Mouse (Mus musculus): ENCODE measurements at regions not wholly inside any gene's neighbourhood (a gene's known extent, or its start where the extent isn't known, plus 50 kb on each side); places are given as distances from the start of the nearest gene placed in this dataset.
"Not testable (repeated sequence)": the region's sequence is repeated elsewhere in the genome, so short reads cannot be mapped to it uniquely, and the experiment has no call there.

DNA sequence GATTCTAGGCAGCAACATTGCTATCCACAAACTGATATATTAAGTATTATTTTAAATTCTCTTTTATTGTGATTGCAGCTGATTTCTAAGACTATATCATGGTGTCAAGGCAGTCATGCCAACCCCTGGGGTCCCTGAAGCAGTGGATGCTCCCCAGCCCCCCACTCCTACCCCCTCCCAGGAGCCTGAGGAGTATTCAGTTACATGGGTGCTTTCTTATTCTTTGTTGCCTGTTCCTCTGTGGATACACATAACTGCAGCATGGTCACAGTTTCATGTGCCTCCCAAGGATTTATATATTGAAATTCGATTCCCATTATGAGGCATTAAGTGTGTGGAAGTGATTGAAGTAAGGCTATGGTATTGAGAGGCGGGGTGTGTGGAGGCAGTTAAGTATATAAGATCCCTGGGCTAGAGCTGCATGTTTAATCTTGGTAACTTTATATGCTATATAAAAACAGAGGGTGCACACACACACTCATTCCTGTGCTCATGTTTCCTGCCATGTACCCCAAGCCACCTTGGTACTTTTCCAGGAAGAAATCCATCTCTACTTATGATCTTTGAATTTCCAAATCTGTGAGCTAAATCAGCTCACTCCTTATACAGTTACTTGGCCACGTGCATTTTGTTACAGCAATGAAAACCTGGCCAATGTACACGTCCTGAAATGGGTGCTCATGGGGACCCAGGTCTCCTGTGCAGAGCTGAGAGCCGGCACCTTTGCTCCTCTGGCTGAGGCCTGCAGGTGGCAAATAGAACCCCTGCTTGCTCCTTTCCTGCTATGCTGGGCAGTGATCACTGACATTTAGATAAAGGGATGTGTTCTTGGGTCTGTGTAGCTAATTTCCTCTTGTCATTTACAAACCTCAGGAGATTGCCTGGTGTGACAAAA is 259.0 kb downstream of the Nek10 start:
- DNase-seq (ENCODE audit: low spot score in 2 of 2): no peak

DNA sequence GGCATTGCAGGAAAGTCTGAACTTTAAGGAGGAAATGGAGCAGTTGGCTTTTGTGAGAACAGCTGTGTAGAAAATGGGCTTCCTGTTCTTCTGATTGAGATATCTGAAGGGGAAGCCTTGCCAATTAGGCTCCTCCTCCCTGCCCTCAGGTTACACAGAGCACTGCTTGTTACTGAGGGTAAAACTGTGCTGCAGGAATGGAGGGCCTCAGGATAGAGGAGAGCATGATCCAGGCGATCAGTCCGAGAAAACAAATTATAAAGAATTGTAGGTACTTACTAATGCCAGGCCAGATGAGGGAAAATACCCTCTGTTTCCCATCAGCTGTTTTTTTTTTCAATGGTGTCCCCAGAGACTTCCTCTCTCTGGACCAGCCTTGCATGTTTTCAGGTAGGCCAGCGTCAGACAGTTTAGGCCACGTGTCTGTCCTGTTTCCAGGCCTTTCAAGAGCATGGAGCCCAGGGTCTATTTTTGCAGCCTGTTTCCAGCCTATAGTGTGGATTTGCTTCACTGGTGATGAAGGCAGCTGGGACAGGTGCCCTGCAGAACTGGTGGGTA is 259.7 kb downstream of the Nek10 start:
- DNase-seq (ENCODE audit: low spot score in 2 of 2): no peak

DNA sequence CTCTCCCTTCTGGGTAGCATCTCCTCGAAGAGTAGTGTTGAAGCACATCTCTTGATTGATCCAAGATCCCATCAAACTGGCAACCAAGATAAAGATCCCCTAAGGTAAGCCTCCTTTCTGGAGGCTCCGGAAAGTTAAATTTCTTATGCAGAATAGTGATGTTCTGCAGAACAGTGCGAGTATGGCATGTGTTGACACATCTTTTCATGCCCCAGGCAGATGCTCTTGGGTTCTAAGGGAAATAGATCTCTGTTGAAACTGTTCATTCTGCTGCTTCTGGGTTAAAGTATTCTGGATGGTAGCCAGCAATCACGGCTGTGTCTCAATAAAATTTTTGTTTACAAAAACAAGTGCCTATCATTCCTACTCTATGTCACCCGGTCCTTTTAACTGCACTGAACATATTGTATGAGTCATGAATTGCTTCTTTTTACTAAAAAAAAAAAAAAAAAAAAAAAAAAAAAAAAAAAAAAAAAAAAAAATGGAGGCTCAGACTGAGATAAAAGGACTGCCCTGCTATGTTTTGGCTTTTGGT is 261.8 kb downstream of the Nek10 start:
- DNase-seq (ENCODE audit: low spot score in 2 of 2): peak in 1 of 2 experiments; percentile 11

GRCm38 (mm10) chr14:15075877-15076276 is 272.7 kb downstream of the Nek10 start:
- DNase-seq (ENCODE audit: low spot score in 2 of 2): no peak

GRCm38 (mm10) chr14:15082889-15083288 is 279.7 kb downstream of the Nek10 start:
- no peak for DNase-seq (ENCODE audit: low spot score in 2 of 2)

DNA sequence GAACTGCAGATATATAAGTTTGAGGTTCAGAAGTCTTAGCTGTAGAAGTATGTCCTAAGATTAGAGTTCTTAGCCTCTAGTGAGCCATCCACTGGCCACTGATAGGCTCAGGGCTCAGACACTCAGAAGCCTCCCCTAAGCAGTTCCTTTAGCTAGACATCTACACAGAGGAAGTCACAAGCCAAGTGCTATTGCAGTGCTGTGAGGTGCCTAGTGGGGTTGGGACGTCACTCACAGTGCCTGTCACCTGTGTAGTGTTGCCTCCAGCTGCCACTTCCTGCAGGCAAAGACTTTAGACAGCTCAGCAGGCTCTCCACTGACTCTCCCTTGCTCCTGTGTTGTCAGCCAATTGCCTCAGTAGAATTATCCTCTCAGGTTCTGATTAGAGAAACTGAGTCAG is 280.6 kb downstream of the Nek10 start:
- no peak for DNase-seq (ENCODE audit: low spot score in 2 of 2)

GRCm38 (mm10) chr14:15087061-15087460 is 283.8 kb downstream of the Nek10 start:
- no peak for DNase-seq (ENCODE audit: low spot score in 2 of 2)

DNA sequence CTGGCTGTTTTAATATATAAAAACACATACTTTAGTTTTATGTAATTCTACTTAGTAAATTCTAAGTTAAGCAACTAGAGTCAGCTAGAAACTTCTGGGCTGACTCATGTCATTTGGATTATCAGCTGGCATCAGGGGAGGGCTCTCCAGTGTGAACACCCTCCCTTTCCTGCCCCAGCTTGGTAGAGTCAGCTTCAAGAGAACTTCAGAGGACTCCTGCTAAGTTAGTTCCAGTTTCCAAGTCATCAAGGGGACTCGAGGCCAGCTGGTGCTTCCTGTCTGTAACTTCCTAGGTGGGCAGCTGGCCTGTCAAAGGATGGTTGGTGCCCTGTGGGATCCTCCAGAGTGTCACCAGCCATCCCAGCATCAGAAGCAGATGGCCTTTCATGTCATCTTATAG is 293.6 kb downstream of the Nek10 start:
- DNase-seq (ENCODE audit: low spot score in 2 of 2): no peak

- DNase-seq (ENCODE audit: low spot score in 2 of 2): no peak
These were observed 296.7 kb downstream of the Nek10 start for GRCm38 (mm10) chr14:15099909-15100308.

DNA sequence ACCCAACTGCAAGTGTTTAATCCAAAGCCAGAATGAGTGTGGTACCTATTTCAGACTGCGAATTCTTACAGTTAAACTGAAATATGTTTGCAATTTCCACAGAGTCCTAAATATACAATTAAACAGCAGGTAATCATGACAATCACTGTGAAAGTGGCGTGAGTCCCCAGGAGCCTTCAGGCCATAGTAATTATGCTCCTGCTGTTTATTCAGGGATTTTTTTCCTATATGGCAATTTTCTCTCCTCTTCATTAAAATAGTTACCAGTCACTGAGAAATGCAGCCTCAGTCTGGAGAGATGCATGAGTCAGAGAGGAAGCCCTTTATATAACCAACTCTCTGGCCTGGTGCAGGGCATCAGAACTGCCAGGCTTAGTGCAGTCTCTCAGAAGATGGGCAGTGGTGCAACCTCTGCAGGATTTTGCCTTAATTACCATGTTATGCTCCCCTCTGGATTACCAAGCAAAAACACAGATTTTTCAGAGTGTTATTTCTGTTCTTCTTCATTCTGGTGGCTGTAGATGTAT is 304.6 kb downstream of the Nek10 start:
- peak in 1 of 2 experiments; percentile 23 for DNase-seq (ENCODE audit: low spot score in 2 of 2)

- DNase-seq (ENCODE audit: low spot score in 2 of 2): no peak
These were observed 316.5 kb downstream of the Nek10 start for GRCm38 (mm10) chr14:15119745-15120144.

DNA sequence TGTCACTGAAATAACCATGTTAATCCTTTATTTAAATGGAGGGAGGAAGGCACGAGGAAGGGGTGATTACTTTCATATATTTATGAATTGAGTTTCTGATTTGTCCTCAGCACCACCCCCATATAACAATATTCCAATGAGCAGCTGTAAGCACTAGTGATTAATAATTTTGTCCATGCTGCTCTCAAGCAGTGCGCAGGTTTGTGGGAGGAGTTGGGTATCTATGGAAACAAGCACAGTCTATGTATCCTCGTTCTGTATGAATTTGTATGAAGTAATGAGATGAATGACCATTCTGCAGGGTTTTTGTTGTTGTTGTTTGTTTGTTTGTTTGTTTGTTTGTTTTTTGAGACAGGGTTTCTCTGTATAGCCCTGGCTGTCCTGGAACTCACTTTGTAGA is 310.6 kb downstream of the Lrrc3b start:
- no peak for DNase-seq (ENCODE audit: low spot score in 2 of 2)

GRCm38 (mm10) chr14:15140871-15141270 is 297.9 kb downstream of the Lrrc3b start:
- DNase-seq (ENCODE audit: low spot score in 2 of 2): not testable (repeated sequence)

DNA sequence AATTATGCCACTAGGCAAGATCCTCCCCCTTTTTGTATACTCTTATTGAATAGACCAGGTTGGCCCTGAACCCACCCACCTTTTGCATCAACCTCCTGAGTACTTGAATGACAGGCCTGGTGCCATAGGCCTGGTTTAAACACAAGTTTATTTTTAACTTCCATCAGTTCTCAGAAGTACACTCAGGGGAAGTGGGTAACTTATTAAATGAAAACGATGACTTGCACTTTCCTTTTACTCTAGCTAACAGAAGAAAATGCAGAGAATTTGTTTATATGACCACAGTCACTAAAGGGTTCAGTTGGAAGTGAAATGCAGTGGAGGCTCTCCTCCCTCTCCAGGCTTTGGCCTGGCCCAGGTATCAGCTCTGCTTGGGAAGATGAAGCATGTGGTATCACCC is 295.9 kb downstream of the Lrrc3b start:
- no peak for DNase-seq (ENCODE audit: low spot score in 2 of 2)

GRCm38 (mm10) chr14:15148516-15148915 is 290.3 kb downstream of the Lrrc3b start:
- DNase-seq (ENCODE audit: low spot score in 2 of 2): no peak
